Mouse (Mus musculus) small intestine, adult 2 months (tissue): ENCODE results near the gene Arid3b. TPM values are rescaled to one million over a fixed set of nuclear protein-coding genes. Genes with fewer than 3 reads are reported as not detected.
A peak's percentile ranks its signal among the peaks of the same experiment; 100 is the strongest.

Experiments
- H3K27ac ChIP-seq: fragments of 200-500 bp; 2 replicates; pipeline ENCODE4 v1.5.1; 2012; ENCODE audit warnings: low read depth, low read length, control low read depth, inconsistent platforms; ENCODE audit not compliant: insufficient read depth
- H3K27me3 ChIP-seq: fragments of 200-500 bp; 2 replicates; pipeline ENCODE4 v1.6.1; 2012; ENCODE audit warnings: mild to moderate bottlenecking, moderate library complexity, low read length, inconsistent platforms; ENCODE audit not compliant: control insufficient read depth, insufficient read depth
- H3K36me3 ChIP-seq: fragments of 200-500 bp; 2 replicates; pipeline ENCODE4 v1.6.1; 2012; ENCODE audit warnings: mild to moderate bottlenecking, low read length, control low read depth, inconsistent platforms; ENCODE audit not compliant: control insufficient read depth, insufficient read depth
- H3K4me1 ChIP-seq: fragments of 200-500 bp; 2 replicates; pipeline ENCODE4 v1.6.1; 2012; ENCODE audit warnings: low read length, inconsistent platforms, mixed read lengths; ENCODE audit not compliant: control insufficient read depth, insufficient read depth, insufficient read length
- H3K4me3 ChIP-seq: fragments of 200-500 bp; 2 replicates; pipeline ENCODE4 v1.5.1; 2012; ENCODE audit warnings: low read depth, mild to moderate bottlenecking, control low read depth, inconsistent platforms, low read length, moderate library complexity
- CTCF ChIP-seq: fragments of 200-500 bp; IDR thresholded peaks from 2 replicates; pipeline ENCODE4 v1.5.1; 2012; ENCODE audit warnings: low read depth, mild to moderate bottlenecking, control low read depth, inconsistent platforms, low read length, moderate library complexity, mixed read lengths; ENCODE audit not compliant: insufficient replicate concordance, insufficient read length; ENCODE audit errors: extremely low read depth
- POLR2A ChIP-seq: fragments of 200-500 bp; IDR thresholded peaks from 2 replicates; pipeline ENCODE4 v1.6.1; 2012; ENCODE audit warnings: low read depth, mild to moderate bottlenecking, control low read depth, inconsistent platforms, low read length, moderate library complexity
- WGBS: fragments of 180-500 bp; shearing (Covaris S2); methylation state at CpG from one replicate; pipeline ENCODE4 v1.1.7; 2018; 5-methylcytosine and 5-hydroxymethylcytosine counted together
- polyA plus RNA-seq: library from polyadenylated mRNA; depleted of rRNA; stranded (reverse); fragments of >200 nt; gene quantifications from 2 replicates; pipeline ENCODE4 v1.2.3, GENCODE M21; 2012

Arid3b gene
- polyA plus RNA-seq, 1 experiment: 13.6 TPM

DNA sequence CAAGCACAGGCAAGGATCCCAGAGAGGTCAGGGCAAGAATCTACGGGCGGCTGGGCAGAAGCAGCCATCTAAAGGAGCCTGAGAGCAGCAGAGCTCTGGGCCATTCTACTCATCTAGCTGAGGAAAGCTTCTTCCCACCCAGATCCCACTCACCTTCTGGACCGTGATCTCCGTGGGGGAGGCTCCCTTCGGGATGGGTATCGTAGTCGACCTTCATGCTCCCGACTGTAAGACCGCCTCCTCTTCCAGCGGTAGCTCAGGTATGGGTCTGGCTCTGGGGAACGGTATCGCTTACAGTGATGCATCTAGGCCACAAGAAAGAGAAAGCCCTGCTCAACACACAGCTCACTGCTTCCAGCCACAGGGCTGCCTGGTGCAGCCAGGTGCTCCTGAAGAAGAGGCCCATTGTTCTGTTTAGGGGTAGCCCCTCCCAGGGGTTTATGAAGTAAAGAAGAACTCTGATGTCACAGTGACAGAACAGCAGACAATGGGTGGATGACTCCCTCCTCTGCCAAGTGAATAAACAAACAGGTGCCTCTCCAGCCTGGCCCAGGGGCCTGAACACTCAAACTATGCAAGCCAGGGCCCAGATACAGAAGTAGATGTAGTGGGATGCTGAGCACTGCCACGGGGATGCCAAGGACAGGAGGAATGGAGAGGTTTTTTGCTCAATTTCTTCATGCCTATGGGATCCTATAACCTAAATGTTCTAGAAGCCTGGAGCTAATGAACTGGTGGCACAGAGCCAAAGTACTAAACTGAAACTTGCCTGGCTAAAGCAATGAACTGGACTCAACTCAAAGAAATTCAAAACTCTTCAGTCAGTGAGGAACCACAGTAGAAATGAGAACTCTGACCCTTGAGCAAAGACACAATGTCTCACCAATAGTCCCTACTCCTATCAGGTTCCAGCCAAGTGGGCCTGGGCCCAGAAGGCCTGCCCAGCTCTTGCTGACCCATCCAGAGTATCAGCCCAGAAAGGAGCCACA, 74.7 kb downstream of the Arid3b start:
- TF ChIP-seq CTCF (no peak), POLR2A (no peak)
- H3K27ac ChIP-seq: peak overlapping the region; percentile 36; the same call in 1 of the 2 replicates
- peaks cover 47% of the 10 kb centered on the region for H3K36me3 ChIP-seq
- H3K4me1 ChIP-seq: peaks cover 19% of the 10 kb centered on the region
- 81% methylated on average over 13 of the region's 13 CpGs for WGBS
- no peaks in the 10 kb centered on the region for H3K27me3 ChIP-seq
- H3K4me3 ChIP-seq: no peak overlapping the region

DNA sequence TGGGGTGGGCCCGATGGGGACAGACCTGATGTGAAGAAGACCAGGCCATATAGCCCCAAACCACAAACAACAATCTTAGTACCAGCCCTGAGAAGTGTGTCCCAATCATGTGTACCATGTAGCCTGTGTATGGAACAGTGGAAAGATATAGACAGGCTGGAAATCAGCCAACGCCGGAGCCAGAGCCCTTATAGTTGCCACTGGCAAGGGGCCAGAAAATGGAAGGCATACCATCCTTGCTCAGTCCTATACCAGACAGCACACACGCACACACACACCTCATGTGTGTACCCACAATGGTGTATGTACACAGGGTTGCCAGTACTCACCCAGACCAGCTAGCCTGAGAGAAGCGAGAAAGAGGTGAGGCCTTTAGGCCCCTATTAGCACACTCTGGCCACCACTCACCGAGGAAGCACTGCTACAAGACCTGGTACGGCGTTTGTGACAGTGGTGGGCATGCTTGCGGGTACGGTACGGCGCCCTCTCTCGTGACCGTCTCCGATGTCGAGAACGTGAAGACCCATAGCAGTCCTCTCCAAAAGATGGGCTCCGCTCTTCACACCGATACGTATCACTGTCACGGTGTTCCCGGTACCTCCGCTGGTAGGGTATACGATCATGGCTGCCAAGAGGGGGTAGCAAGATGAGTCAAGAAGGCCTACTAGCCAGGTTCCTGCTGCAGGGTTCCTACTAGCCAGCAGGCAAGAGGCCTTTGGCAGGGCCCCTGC, 76.0 kb downstream of the Arid3b start:
- peaks cover 54% of the 10 kb centered on the region for H3K36me3 ChIP-seq
- H3K4me3 ChIP-seq: no peak overlapping the region
- WGBS: 91% methylated on average over 24 of the region's 24 CpGs
- H3K4me1 ChIP-seq: peaks cover 16% of the 10 kb centered on the region; the same call in 1 of the 2 replicates
- TF ChIP-seq CTCF (no peak), POLR2A (no peak)
- no peak overlapping the region for H3K27ac ChIP-seq
- no peaks in the 10 kb centered on the region for H3K27me3 ChIP-seq

DNA sequence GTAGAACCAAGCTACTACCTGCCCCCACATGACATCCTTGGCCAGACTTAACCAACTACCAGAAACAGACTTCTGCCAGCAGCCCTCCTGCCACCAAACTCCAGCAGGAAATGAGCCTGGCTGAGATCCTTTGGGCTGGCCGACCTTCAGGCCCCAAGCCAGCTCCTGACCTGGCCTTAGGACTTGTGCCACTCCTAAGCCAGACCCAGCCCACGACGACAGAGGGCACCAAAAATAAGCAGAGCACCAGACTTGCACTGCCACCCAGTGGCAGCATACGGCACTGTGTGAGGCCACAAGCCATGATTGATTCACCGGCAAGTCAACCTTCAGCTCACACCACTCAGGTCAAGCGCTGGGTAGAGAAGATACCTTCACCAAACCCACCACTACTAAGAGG, 77.3 kb downstream of the Arid3b start:
- H3K27ac ChIP-seq: peak overlapping the region; percentile 29
- WGBS: 7% methylated on average over 6 of the region's 6 CpGs
- peaks cover 67% of the 10 kb centered on the region for H3K36me3 ChIP-seq
- H3K27me3 ChIP-seq: no peaks in the 10 kb centered on the region
- no peak for TF ChIP-seq POLR2A
- TF ChIP-seq CTCF: peak; percentile 86
- H3K4me1 ChIP-seq: peaks cover 16% of the 10 kb centered on the region; the same call in 1 of the 2 replicates
- H3K4me3 ChIP-seq: no peak overlapping the region

DNA sequence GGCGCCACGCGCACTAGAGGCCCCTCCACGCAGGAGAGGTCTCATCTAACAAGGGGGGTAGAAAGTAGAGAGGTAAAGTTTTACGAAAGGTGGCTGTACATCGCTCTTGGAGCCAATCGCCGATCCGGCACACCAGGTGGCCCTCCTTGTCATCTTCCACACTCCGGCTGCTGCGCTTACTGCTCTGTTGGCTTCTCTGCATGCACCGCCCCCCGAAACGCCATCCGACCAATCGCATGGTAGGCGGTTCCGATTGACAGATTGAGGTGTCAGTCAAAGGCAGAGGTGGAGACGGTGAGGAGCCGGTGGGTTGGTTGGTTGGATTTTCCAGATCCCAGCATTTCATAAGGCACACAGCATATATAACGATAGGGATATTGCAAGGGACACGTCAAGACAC, 78.1 kb downstream of the Arid3b start:
- H3K4me1 ChIP-seq: peaks cover 14% of the 10 kb centered on the region; the same call in 1 of the 2 replicates
- no peak overlapping the region for H3K27ac ChIP-seq
- H3K4me3 ChIP-seq: no peak overlapping the region
- H3K27me3 ChIP-seq: no peaks in the 10 kb centered on the region
- TF ChIP-seq CTCF: no peak
- TF ChIP-seq POLR2A: no peak
- peaks cover 75% of the 10 kb centered on the region for H3K36me3 ChIP-seq
- WGBS: 95% methylated on average over 22 of the region's 22 CpGs

DNA sequence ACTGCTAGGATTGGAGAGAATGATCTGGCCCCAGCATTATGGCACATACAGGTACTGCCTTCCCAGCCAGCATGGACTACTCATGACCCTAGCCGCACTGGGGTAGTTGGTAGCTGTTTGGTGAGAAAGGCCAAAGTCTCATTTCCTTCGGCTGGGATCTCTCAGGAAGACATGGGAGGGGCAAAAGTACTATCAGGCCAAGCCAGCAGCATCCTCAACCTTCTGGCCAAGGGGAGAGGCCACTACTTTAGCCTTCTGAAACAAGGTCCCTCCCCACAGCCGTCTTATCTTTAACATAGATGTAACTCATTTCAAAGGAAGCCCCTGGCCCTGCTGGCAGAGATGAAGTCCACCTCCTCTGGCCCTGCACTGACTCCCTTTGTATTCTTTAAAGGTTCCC, 79.0 kb downstream of the Arid3b start:
- Histone ChIP-seq H3K36me3 (peaks cover 84% of the 10 kb centered on the region), H3K27ac (no peak overlapping the region), H3K27me3 (no peaks in the 10 kb centered on the region), H3K4me1 (peaks cover 6% of the 10 kb centered on the region; the same call in 1 of the 2 replicates), H3K4me3 (no peak overlapping the region)
- TF ChIP-seq POLR2A (no peak), CTCF (no peak)
- WGBS: 53% methylated on average over 3 of the region's 3 CpGs

DNA sequence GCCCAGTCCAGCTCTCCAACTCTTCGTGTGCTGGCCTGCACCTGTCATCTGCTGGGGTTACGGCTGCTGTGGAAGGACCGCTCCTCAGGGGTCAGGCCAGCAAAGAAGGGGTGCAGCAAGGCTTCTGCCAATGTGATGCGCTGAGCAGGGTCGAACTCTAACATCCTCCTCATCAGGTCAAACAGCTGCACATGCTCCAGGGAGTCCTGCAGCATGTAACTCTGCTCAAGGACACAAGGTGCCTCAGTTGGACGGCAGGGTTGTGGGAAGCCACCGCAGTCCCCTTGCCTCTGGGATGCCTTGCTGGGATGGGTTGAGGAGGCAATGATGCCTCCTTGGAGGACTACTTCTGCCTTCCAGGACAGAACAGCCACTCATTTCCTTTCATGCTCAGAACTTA, 85.7 kb downstream of the Arid3b start:
- H3K36me3 ChIP-seq: peaks cover 94% of the 10 kb centered on the region
- peaks cover 14% of the 10 kb centered on the region; the same call in 1 of the 2 replicates for H3K4me1 ChIP-seq
- no peak overlapping the region for H3K4me3 ChIP-seq
- TF ChIP-seq CTCF (no peak), POLR2A (no peak)
- no peak overlapping the region for H3K27ac ChIP-seq
- 84% methylated on average over 7 of the region's 7 CpGs for WGBS
- no peaks in the 10 kb centered on the region for H3K27me3 ChIP-seq

DNA sequence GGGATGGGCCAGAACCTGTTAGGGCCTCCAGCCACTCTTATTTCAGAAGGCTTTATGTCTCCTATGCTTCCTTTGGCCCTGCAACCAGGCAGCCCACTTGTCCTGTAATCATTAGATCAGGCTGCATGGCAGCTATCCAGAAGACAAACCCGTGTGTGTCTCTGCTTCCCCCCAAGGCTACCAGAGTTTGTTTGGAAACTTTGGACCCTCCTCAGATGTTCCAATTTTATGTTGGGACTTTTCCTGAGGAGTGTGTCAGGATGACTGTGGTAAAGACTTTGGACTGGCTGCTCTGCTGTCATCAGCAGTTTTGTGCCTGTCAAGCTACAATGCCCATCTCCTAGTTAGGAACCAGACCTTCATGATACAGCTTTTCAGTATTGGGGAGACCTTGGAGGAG, 87.8 kb downstream of the Arid3b start:
- TF ChIP-seq POLR2A: no peak
- TF ChIP-seq CTCF: no peak
- no peaks in the 10 kb centered on the region for H3K27me3 ChIP-seq
- WGBS: 13% methylated on average over 1 of the region's 1 CpGs
- peaks cover 86% of the 10 kb centered on the region for H3K36me3 ChIP-seq
- H3K27ac ChIP-seq: peak overlapping the region; percentile 55
- H3K4me1 ChIP-seq: peaks cover 14% of the 10 kb centered on the region; the same call in 1 of the 2 replicates
- no peak overlapping the region for H3K4me3 ChIP-seq
